Mouse (Mus musculus) liver, embryonic 11.5 days (tissue): ENCODE results near the gene Ubtd2. TPM values are rescaled to one million over a fixed set of nuclear protein-coding genes. Genes with fewer than 3 reads are reported as not detected.
A peak's percentile ranks its signal among the peaks of the same experiment; 100 is the strongest.

Experiments
- ATAC-seq: fragments of 200-750 bp; cut with Nextera tagmentation; replicated peaks from 2 replicates; pipeline ENCODE4 v1.8.0; 2017; ENCODE audit warnings: moderate number of reproducible peaks, mild to moderate bottlenecking, moderate TSS enrichment, moderate library complexity; ENCODE audit not compliant: low FRiP score
- DNase-seq: peaks from one replicate; pipeline ENCODE4 v3.0.0-alpha.2; 2017; ENCODE audit warnings: low spot score
- H3K27ac ChIP-seq: fragments of 300-500 bp; sonication (generic); 2 replicates; pipeline ENCODE4 v1.5.1; 2014; ENCODE audit warnings: mild to moderate bottlenecking, low read depth, low read length, control low read depth
- H3K27me3 ChIP-seq: fragments of 300-500 bp; sonication (generic); replicated peaks from 2 replicates; pipeline ENCODE4 v1.6.1; 2014; ENCODE audit warnings: low read length, mixed read lengths; ENCODE audit not compliant: control insufficient read depth, insufficient read depth
- H3K36me3 ChIP-seq: fragments of 300-500 bp; sonication (generic); 2 replicates; pipeline ENCODE4 v1.6.1; 2014; ENCODE audit warnings: mild to moderate bottlenecking, low read length, moderate library complexity, mixed read lengths; ENCODE audit not compliant: control insufficient read depth, insufficient read depth
- H3K4me1 ChIP-seq: fragments of 300-500 bp; sonication (generic); replicated peaks from 2 replicates; pipeline ENCODE4 v1.6.1; 2014; ENCODE audit warnings: low read length, mixed read lengths; ENCODE audit not compliant: control insufficient read depth, insufficient read depth
- H3K4me2 ChIP-seq: fragments of 300-500 bp; sonication (generic); 2 replicates; pipeline ENCODE4 v1.6.1; 2014; ENCODE audit warnings: mild to moderate bottlenecking, control low read depth, moderate library complexity
- H3K4me3 ChIP-seq: fragments of 300-500 bp; sonication (generic); 2 replicates; pipeline ENCODE4 v1.5.1; 2014; ENCODE audit warnings: low read depth, low read length, control low read depth
- H3K9ac ChIP-seq: fragments of 300-500 bp; sonication (generic); 2 replicates; pipeline ENCODE4 v1.6.1; 2014; ENCODE audit warnings: low read depth, low read length, control low read depth
- H3K9me3 ChIP-seq: fragments of 300-500 bp; sonication (generic); 2 replicates; pipeline ENCODE4 v1.6.1; 2016; ENCODE audit warnings: low read length, inconsistent platforms, mixed read lengths; ENCODE audit not compliant: control insufficient read depth
- WGBS: fragments of 180-500 bp; shearing (Covaris S2); extraction: QIAGEN DNeasy Blood & Tissue Kit; methylation state at CpG from one replicate; pipeline ENCODE4 v1.1.7; 2014; 5-methylcytosine and 5-hydroxymethylcytosine counted together
- polyA plus RNA-seq: library from polyadenylated mRNA; unstranded; fragments of >200 nt; fragmentation: Nextera tagmentation; extraction: Ambion mirVana; gene quantifications from 2 replicates; pipeline ENCODE4 v1.2.1, GENCODE M21; 2014

Ubtd2 gene
- polyA plus RNA-seq, 1 experiment from 2014 or later = 23.2 TPM

- WGBS = 72% methylated on average over 7 of the region's 7 CpGs
- no peak overlapping the region for H3K4me3 ChIP-seq
- no peak for DNase-seq
Measured at GRCm38 (mm10) chr11:32427537-32427936, 27.6 kb upstream of the Ubtd2 start.

GRCm38 (mm10) chr11:32435410-32436060, 19.6 kb upstream of the Ubtd2 start:
- 62% methylated on average over 6 of the region's 6 CpGs for WGBS
- Histone ChIP-seq H3K27ac (no peak overlapping the region), H3K9ac (no peak overlapping the region), H3K4me1 (no peaks in the 10 kb centered on the region), H3K27me3 (no peaks in the 10 kb centered on the region), H3K36me3 (no peaks in the 10 kb centered on the region), H3K4me2 (no peak overlapping the region), H3K4me3 (no peak overlapping the region), H3K9me3 (no peaks in the 10 kb centered on the region)
- ATAC-seq (no peak), DNase-seq (no peak)

More at GRCm38 (mm10) chr11:32427537-32427936, 27.6 kb upstream of the Ubtd2 start:
- H3K9ac ChIP-seq = no peak overlapping the region
- no peak overlapping the region for H3K4me2 ChIP-seq
- H3K27me3 ChIP-seq = no peaks in the 10 kb centered on the region
- no peak overlapping the region for H3K27ac ChIP-seq
- peaks cover 12% of the 10 kb centered on the region; the same call in 1 of the 2 replicates for H3K36me3 ChIP-seq
- no peaks in the 10 kb centered on the region for H3K4me1 ChIP-seq
- H3K9me3 ChIP-seq = no peaks in the 10 kb centered on the region
- no peak for ATAC-seq

GRCm38 (mm10) chr11:32442576-32442975, 12.6 kb upstream of the Ubtd2 start:
- no peaks in the 10 kb centered on the region for H3K27me3 ChIP-seq
- H3K9ac ChIP-seq = no peak overlapping the region
- H3K4me3 ChIP-seq = no peak overlapping the region
- no peaks in the 10 kb centered on the region for H3K9me3 ChIP-seq
- H3K4me1 ChIP-seq = peaks cover 4% of the 10 kb centered on the region; the same call in 1 of the 2 replicates
- no peak for DNase-seq
- no peak for ATAC-seq
- no peak overlapping the region for H3K27ac ChIP-seq
- H3K4me2 ChIP-seq = no peak overlapping the region
- 61% methylated on average over 3 of the region's 3 CpGs for WGBS
- no peaks in the 10 kb centered on the region for H3K36me3 ChIP-seq

GRCm38 (mm10) chr11:32444266-32444665, 10.9 kb upstream of the Ubtd2 start:
- Histone ChIP-seq H3K36me3 (no peaks in the 10 kb centered on the region), H3K9me3 (no peaks in the 10 kb centered on the region), H3K4me2 (no peak overlapping the region), H3K4me1 (peaks cover 4% of the 10 kb centered on the region; the same call in 1 of the 2 replicates), H3K4me3 (no peak overlapping the region), H3K9ac (no peak overlapping the region), H3K27me3 (no peaks in the 10 kb centered on the region), H3K27ac (no peak overlapping the region)
- WGBS = 47% methylated on average over 1 of the region's 1 CpGs
- ATAC-seq (no peak), DNase-seq (no peak)

- Histone ChIP-seq H3K36me3 (no peaks in the 10 kb centered on the region), H3K4me3 (no peak overlapping the region), H3K9me3 (no peaks in the 10 kb centered on the region), H3K27me3 (no peaks in the 10 kb centered on the region), H3K4me1 (peaks cover 4% of the 10 kb centered on the region; the same call in 1 of the 2 replicates), H3K27ac (no peak overlapping the region), H3K4me2 (no peak overlapping the region), H3K9ac (no peak overlapping the region)
- ATAC-seq = no peak
- 68% methylated on average over 1 of the region's 1 CpGs for WGBS
- no peak for DNase-seq
Measured at GRCm38 (mm10) chr11:32445135-32445534, 10.0 kb upstream of the Ubtd2 start.

- Histone ChIP-seq H3K4me1 (peaks cover 4% of the 10 kb centered on the region; the same call in 1 of the 2 replicates), H3K4me3 (no peak overlapping the region), H3K9ac (no peak overlapping the region), H3K27ac (no peak overlapping the region), H3K9me3 (no peaks in the 10 kb centered on the region), H3K4me2 (no peak overlapping the region), H3K36me3 (no peaks in the 10 kb centered on the region), H3K27me3 (no peaks in the 10 kb centered on the region)
- ATAC-seq (peak; percentile 34; the same call in 1 of the 2 replicates), DNase-seq (no peak)
- whole genome bisulfite sequencing = 45% methylated on average over 6 of the region's 6 CpGs
Measured at GRCm38 (mm10) chr11:32445637-32446226, 9.4 kb upstream of the Ubtd2 start.

GRCm38 (mm10) chr11:32450216-32450615, 5.0 kb upstream of the Ubtd2 start:
- peaks cover 4% of the 10 kb centered on the region; the same call in 1 of the 2 replicates for H3K4me1 ChIP-seq
- H3K36me3 ChIP-seq = no peaks in the 10 kb centered on the region
- H3K4me3 ChIP-seq = no peak overlapping the region
- no peak overlapping the region for H3K9ac ChIP-seq
- no peak overlapping the region for H3K4me2 ChIP-seq
- no peaks in the 10 kb centered on the region for H3K27me3 ChIP-seq
- DNase-seq (peak; percentile 42), ATAC-seq (no peak)
- H3K9me3 ChIP-seq = no peaks in the 10 kb centered on the region
- 4% methylated on average over 1 of the region's 1 CpGs for WGBS
- no peak overlapping the region for H3K27ac ChIP-seq

- H3K36me3 ChIP-seq = no peaks in the 10 kb centered on the region
- ATAC-seq (no peak), DNase-seq (no peak)
- H3K9me3 ChIP-seq = no peaks in the 10 kb centered on the region
- H3K27me3 ChIP-seq = no peaks in the 10 kb centered on the region
- no peak overlapping the region for H3K9ac ChIP-seq
- no peaks in the 10 kb centered on the region for H3K4me1 ChIP-seq
- H3K4me3 ChIP-seq = no peak overlapping the region
- no peak overlapping the region for H3K27ac ChIP-seq
- no peak overlapping the region for H3K4me2 ChIP-seq
- 88% methylated on average over 6 of the region's 6 CpGs for WGBS
Measured at GRCm38 (mm10) chr11:32451306-32451705, 3.9 kb upstream of the Ubtd2 start.

- ATAC-seq = no peak
- H3K9me3 ChIP-seq = no peaks in the 10 kb centered on the region
- no peak overlapping the region for H3K9ac ChIP-seq
- H3K4me1 ChIP-seq = no peaks in the 10 kb centered on the region; the same call in 1 of the 2 replicates
- DNase-seq = no peak
- no peak overlapping the region for H3K4me2 ChIP-seq
- no peak overlapping the region for H3K4me3 ChIP-seq
- no peaks in the 10 kb centered on the region for H3K36me3 ChIP-seq
- 91% methylated on average over 4 of the region's 4 CpGs for WGBS
- no peaks in the 10 kb centered on the region for H3K27me3 ChIP-seq
- no peak overlapping the region for H3K27ac ChIP-seq
Measured at GRCm38 (mm10) chr11:32452745-32453144, 2.4 kb upstream of the Ubtd2 start.
